18 mouse cellular contexts compared by ENCODE assay signal in genomic region chr13:9142371-9142770, GRCm38 (mm10). TPM values are rescaled to one million over a fixed set of nuclear protein-coding genes. Genes with fewer than 3 reads are reported as not detected.
DNase-seq lines count a peak whose midpoint lies in the region; ATAC-seq and TF ChIP-seq lines count a peak whose summit lies in the region.
"Had no signal": no experiment of that assay in that cellular context is flagged by ENCODE, and none has a peak within 500 bp of the region (broad histone marks: within the 10 kb centered on the region; RNA-seq: fewer than 3 reads in every experiment).

No protein-coding gene starts in this region.

- H3K9ac ChIP-seq in intestine, postnatal 0 days (ENCODE audit: low read depth, low read length): no peak overlapping the region
- H3K9ac ChIP-seq in intestine, embryonic 16.5 days (ENCODE audit: low read depth, low read length): no peak overlapping the region
- no peak overlapping the region for H3K9ac ChIP-seq in midbrain, embryonic 13.5 days (replicated peaks)
- H3K9ac ChIP-seq: kidney, embryonic 15.5 days; limb, embryonic 13.5 days; stomach, embryonic 15.5 days had no signal

- H3K27ac ChIP-seq in intestine, postnatal 0 days (ENCODE audit: low read depth, low read length): no peak overlapping the region
- no peak overlapping the region for H3K27ac ChIP-seq in intestine, embryonic 16.5 days (ENCODE audit: low read length)
- H3K27ac ChIP-seq in midbrain, embryonic 13.5 days: no peak overlapping the region
- H3K27ac ChIP-seq: heart, embryonic 10.5 days; kidney, embryonic 15.5 days; layer of hippocampus, adult 2 months; limb, embryonic 13.5 days; stomach, embryonic 15.5 days had no signal

- peak; percentile 22 to 72 for DNase-seq in adrenal gland, adult (ENCODE audit: inconsistent age in 2 of 2, low spot score in 1 of 2)
- DNase-seq in adrenal gland, postnatal 14 days: no peak
- DNase-seq in embryo, embryonic 10.5 days (ENCODE audit: low spot score): peak; percentile 10
- no peak for DNase-seq in spleen, adult 12 weeks (ENCODE audit: low spot score)
- DNase-seq: cerebellum, adult 2 months; heart, postnatal 4 days; lung, postnatal 4 days; thymus, postnatal 14 days had no signal

- no peaks in the 10 kb centered on the region for H3K4me1 ChIP-seq in intestine, postnatal 0 days (replicated peaks; ENCODE audit: control insufficient read depth, insufficient read depth, low read length)
- H3K4me1 ChIP-seq in intestine, embryonic 16.5 days (ENCODE audit: control insufficient read depth, insufficient read depth, low read length): no peaks in the 10 kb centered on the region
- peaks cover 10% of the 10 kb centered on the region for H3K4me1 ChIP-seq in midbrain, embryonic 13.5 days (replicated peaks)
- H3K4me1 ChIP-seq: heart, embryonic 10.5 days; kidney, embryonic 15.5 days; limb, embryonic 13.5 days; stomach, embryonic 15.5 days had no signal

- no peaks in the 10 kb centered on the region for H3K27me3 ChIP-seq in intestine, postnatal 0 days (replicated peaks; ENCODE audit: control insufficient read depth, insufficient read depth, low read length)
- no peaks in the 10 kb centered on the region for H3K27me3 ChIP-seq in intestine, embryonic 16.5 days (replicated peaks; ENCODE audit: control insufficient read depth, insufficient read depth, low read length)
- H3K27me3 ChIP-seq in midbrain, embryonic 13.5 days: no peaks in the 10 kb centered on the region
- H3K27me3 ChIP-seq: kidney, embryonic 15.5 days; limb, embryonic 13.5 days; stomach, embryonic 15.5 days had no signal

- TF ChIP-seq CTCF in intestine, postnatal 0 days (IDR thresholded peaks at IDR 0.05; ENCODE audit: low read depth): no peak

- H3K9me3 ChIP-seq in intestine, postnatal 0 days (ENCODE audit: control insufficient read depth): no peaks in the 10 kb centered on the region
- no peaks in the 10 kb centered on the region for H3K9me3 ChIP-seq in intestine, embryonic 16.5 days (ENCODE audit: control insufficient read depth, low read length)
- no peaks in the 10 kb centered on the region for H3K9me3 ChIP-seq in midbrain, embryonic 13.5 days
- H3K9me3 ChIP-seq: heart, embryonic 10.5 days; kidney, embryonic 15.5 days; limb, embryonic 13.5 days; stomach, embryonic 15.5 days had no signal

- peak; percentile 46; the same call in 1 of the 2 replicates for ATAC-seq in intestine, postnatal 0 days
- ATAC-seq in intestine, embryonic 16.5 days: no peak
- ATAC-seq in midbrain, embryonic 13.5 days: peak; percentile 58; the same call in 1 of the 2 replicates
- ATAC-seq in erythroblast, adult 5-6 weeks (replicated peaks; ENCODE audit: low FRiP score, poor library complexity, severe bottlenecking): no peak

- H3K4me3 ChIP-seq in intestine, postnatal 0 days (ENCODE audit: low read depth, low read length): no peak overlapping the region
- no peak overlapping the region for H3K4me3 ChIP-seq in intestine, embryonic 16.5 days (ENCODE audit: low read length)
- no peak overlapping the region for H3K4me3 ChIP-seq in midbrain, embryonic 13.5 days (replicated peaks)
- H3K4me3 ChIP-seq: heart, embryonic 10.5 days; kidney, embryonic 15.5 days; layer of hippocampus, adult 2 months; limb, embryonic 13.5 days; myocyte; stomach, embryonic 15.5 days had no signal

- WGBS in intestine, postnatal 0 days: 68% methylated on average over 2 of the region's 2 CpGs
- 71% methylated on average over 2 of the region's 2 CpGs for WGBS in intestine, embryonic 16.5 days
- 13% methylated on average over 2 of the region's 2 CpGs for WGBS in midbrain, embryonic 13.5 days

- peaks cover 64% of the 10 kb centered on the region for H3K36me3 ChIP-seq in intestine, postnatal 0 days (ENCODE audit: control insufficient read depth, insufficient read depth)
- H3K36me3 ChIP-seq in intestine, embryonic 16.5 days (ENCODE audit: control insufficient read depth, insufficient read depth, low read length): 0 out of 2 replicates have a peak, but pooled peaks cover 2% of the 10 kb centered on the region
- H3K36me3 ChIP-seq in midbrain, embryonic 13.5 days: peaks cover 63% of the 10 kb centered on the region

- H3K4me2 ChIP-seq in intestine, postnatal 0 days (replicated peaks; ENCODE audit: low read depth): no peak overlapping the region
- no peak overlapping the region for H3K4me2 ChIP-seq in intestine, embryonic 16.5 days (ENCODE audit: low read depth, low read length)
- no peak overlapping the region for H3K4me2 ChIP-seq in midbrain, embryonic 13.5 days (replicated peaks)
- H3K4me2 ChIP-seq: kidney, embryonic 15.5 days; limb, embryonic 13.5 days; stomach, embryonic 15.5 days had no signal

RNA-seq across cellular contexts. Expression of gene Larp4b, which starts 48.7 kb away (rescaled TPM):
- total RNA-seq in adrenal gland, postnatal 14 days (2021): 68.8 and 73.0 TPM in 2 replicates
- 32.5 and 35.8 TPM in 2 replicates for polyA plus RNA-seq in intestine, postnatal 0 days (2015; fragmentation: Nextera tagmentation; extraction: Ambion mirVana)
- 32.1 and 36.6 TPM in 2 replicates for polyA plus RNA-seq in intestine, embryonic 16.5 days (2015; fragmentation: Nextera tagmentation; extraction: Ambion mirVana)
- 34.1 and 36.1 TPM in 2 replicates for polyA plus RNA-seq in midbrain, embryonic 13.5 days (2015; fragmentation: Nextera tagmentation; extraction: Ambion mirVana)
- 29.7 and 44.6 TPM in 2 replicates for total RNA-seq in erythroblast, adult 5-6 weeks (2015; ENCODE audit: low replicate concordance)
- 39.0 and 42.0 TPM in 2 replicates for total RNA-seq in erythroblast, adult 5-6 weeks (2017; ENCODE audit: low replicate concordance)

Comparison
In these comparisons a context has a peak if more than half of its experiments do, and no peak if none do; other contexts are left out.
1. DNase-seq: peak in adrenal gland, adult (2 of 2) and embryo, embryonic 10.5 days (single experiment); none in adrenal gland, postnatal 14 days (single experiment) and spleen, adult 12 weeks (single experiment).
2. ATAC-seq: peak in intestine, postnatal 0 days (single experiment) and midbrain, embryonic 13.5 days (single experiment); none in intestine, embryonic 16.5 days (single experiment) and erythroblast, adult 5-6 weeks (single experiment).